Mouse (Mus musculus) spleen, postnatal 14 days (tissue): ENCODE measurements around the gene Ticrr.

Experiments
- DNase-seq, 2 experiments: peaks; one replicate each; pipeline ENCODE4 v3.0.0; 2021 to 2022; ENCODE audit warnings: low spot score in 2 of 2

The Ticrr gene

GRCm38 (mm10) chr7:79659578-79660290 is at the start of gene Ticrr:
Gene Ticrr (plus strand): TSS chr7:79660196.
- peak; percentile 95 for DNase-seq

DNA sequence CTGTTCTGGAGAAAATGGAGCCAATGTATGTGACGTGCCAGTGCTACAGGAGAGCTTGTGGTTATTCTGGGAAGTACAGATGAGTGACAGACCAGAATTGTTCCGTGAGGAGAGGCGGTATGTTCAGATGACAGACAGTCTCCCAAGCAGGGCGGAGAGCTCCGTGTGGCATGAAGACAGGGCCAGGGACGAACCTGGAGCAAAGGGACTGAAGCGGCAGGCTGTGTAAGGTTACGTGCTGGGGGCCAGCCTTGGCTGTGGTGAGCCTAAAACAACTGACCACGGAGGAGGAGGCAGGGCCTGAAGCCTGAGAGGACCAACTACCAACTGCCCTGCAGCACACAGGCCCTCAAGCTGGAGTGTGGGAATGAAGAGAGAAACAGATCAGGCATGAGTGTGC is 48.1 kb upstream of the Ticrr start:
- DNase-seq, result no peak

GRCm38 (mm10) chr7:79612783-79613182 is 47.2 kb upstream of the Ticrr start:
- peak in 1 of 2 experiments; percentile 10 for DNase-seq

DNA sequence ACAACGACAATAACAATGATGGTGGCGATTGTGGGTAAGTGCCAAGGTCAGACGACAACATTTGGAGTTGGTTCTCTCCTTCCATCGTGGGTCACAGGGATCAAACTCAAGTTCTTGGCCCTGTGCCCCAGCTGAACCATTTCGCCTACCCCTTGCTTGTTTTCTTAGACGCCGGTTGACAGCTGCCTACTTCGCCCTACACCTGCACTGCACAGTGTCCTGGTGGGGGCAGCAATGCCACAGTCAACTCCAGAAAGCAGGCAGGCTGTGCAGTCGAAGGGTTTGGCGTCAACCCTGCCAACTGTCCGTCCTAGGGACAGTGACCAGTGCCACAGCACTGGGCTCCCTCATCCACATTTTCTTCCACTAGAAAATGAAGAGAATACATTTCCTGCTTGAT is 46.7 kb upstream of the Ticrr start:
- DNase-seq, result no peak

DNA sequence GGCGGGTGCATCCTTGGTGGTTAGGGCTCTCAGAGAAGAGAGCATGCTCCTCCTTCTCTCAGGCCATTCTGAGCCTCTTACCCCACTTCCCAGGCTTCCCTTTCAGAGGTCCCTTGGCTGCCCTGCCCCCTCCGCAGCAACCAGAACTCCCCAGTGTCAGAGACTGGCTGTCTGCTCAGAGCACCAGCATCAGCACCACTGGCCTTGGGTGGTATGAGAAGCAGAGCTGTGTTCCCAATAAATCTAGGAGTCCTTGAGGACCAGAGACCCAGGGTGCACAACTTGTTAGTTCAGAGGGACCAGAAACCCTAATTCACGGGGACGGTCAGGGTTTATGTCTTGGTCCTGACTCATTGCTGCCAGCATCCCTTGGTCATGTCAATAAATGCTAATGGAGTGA is 45.0 kb upstream of the Ticrr start:
- DNase-seq, result no peak

DNA sequence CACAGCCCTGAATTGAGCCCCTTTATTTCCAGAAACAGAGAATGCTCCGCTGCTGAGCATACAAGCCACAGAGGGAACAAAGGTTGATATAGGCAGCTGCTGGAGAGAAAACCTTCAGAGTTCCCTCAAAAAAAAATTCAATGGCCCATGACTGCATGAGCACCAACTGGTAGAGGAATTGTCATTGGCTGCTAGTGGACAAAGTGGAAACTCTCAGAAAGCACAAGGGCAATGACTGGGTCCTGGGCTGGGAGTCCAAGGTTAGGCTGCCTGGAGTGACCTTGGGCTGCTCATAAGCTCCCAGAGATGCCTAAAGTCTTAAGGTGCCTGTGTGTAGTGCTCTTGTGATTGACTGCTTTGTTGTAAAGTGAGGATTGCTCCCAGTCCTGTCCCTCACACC is 44.1 kb upstream of the Ticrr start:
- DNase-seq, result no peak

- no peak for DNase-seq
These were observed 42.6 kb upstream of the Ticrr start, which contains the start of gene Rhcg for GRCm38 (mm10) chr7:79617418-79617817. Gene Rhcg (minus strand): TSS chr7:79617657.

DNA sequence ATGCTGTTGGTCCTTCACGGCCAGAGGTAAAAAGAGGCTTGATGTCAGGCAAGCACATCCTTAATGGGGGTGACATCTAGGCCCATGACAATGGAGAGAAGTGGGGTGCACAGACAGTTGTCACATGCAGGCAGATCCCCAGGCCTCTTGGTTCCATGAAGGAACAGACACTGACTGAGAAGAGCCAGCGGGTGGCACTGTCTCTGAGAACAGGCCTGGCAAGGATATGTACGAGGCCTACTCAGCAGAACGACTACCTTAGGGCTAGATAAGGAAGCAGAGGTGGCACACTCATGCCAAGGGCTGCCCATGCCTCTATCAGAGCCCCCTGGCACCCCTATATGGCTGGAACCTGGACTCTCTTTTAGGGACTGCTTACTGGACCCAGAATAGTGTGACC is 40.5 kb upstream of the Ticrr start:
- no peak for DNase-seq

DNA sequence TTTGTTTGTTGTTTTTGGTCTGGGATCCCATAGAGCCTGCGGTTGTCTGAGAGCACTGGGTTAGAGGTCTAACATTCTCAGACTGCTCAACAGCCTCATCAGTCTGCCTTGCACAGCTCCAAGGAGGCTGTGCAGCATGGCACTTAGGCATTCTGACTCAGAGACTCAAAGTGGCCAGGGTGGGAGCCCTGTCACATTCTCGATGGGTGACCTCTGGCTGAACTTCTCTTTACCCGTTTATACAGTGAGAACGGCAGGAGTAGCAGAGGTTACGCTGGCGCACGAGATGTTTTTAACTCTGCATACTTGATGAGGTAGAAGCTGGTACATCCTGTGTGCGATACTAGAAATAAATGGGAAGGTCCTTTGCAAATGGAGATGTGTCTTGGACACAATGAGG is 36.9 kb upstream of the Ticrr start:
- no peak for DNase-seq

- DNase-seq, result no peak
These were observed 33.8 kb upstream of the Ticrr start for GRCm38 (mm10) chr7:79626170-79626569.

- no peak for DNase-seq
These were observed 31.6 kb upstream of the Ticrr start for GRCm38 (mm10) chr7:79628271-79628913.

DNA sequence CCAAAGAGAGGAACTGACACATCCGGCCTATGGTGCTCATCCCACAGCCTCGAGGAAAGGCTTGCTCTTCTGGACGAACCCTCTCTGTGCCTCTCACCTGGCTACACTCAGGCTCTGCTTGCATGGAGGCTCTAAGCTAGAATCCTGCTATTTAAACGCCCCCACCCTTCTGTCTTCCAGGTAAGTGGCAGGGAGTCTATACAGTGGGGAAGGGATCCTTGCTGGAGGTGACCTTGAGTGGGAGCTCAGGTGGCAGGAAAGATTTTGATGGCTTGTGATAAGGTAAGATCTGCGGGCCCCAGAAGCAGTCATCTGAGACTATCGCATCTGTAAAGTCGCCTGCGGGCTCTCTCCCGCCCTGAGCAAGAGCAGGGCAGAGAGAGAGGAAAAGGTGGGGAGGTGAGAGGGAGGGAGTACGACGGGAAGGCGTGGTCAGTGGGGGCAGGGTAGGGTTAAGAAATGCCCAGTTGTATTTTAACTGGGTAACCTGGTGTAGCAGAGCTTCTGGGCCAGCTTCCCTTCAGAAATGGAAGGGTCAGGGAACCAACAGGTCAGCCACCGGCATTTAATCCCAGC is 28.1 kb upstream of the Ticrr start:
- no peak for DNase-seq

DNA sequence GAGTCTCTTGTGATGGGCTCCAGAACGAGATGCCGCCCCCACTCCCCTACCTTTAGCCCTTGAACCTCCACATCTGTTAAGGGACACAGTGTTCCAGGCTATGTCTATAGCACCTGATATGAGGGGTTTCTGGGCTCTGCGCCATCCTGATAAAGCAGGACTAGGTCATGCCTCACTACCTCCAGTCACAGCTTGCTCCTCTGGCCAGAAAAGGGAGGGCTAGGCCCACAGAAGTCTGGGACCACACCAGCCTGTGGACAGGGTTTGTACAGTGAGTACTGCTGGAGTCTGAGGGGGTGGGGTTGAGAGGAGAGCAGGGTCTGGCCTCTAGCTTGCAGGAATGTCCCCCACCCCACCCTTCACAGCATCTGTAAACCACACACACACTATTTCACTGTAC is 12.8 kb upstream of the Ticrr start:
- no peak for DNase-seq

DNA sequence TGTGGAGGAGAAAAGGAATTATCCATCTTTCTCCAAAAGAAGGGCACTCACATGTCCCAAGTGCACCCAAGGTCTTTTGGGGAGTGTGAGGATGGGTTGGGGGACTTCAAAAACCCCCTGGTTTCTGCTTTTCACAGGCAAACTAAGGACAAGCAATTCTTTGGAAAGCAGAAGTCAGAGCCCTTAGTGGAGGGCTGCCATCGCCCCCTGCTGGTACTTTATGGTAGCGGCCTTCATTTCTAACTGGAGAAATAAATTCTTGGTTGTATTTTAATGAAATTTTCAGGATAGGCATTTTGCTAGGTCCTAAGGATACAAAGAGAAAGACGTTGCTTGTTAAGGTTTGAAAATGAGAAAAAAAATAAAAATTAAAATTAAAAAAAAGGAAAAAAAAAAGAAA is 11.0 kb upstream of the Ticrr start:
- DNase-seq, result peak in 1 of 2 experiments; percentile 22

GRCm38 (mm10) chr7:79654185-79654584 is 5.8 kb upstream of the Ticrr start:
- no peak for DNase-seq

GRCm38 (mm10) chr7:79654586-79654985 is 5.4 kb upstream of the Ticrr start:
- no peak for DNase-seq

GRCm38 (mm10) chr7:79660291-79661150 is 525 bp downstream of the Ticrr start:
- peak in 1 of 2 experiments; percentile 8 for DNase-seq

GRCm38 (mm10) chr7:79661253-79661890 is 1.4 kb downstream of the Ticrr start:
- no peak for DNase-seq

GRCm38 (mm10) chr7:79666690-79667089 is 6.7 kb downstream of the Ticrr start:
- no peak for DNase-seq

- no peak for DNase-seq
These were observed 11.1 kb downstream of the Ticrr start for GRCm38 (mm10) chr7:79670900-79671604.

DNA sequence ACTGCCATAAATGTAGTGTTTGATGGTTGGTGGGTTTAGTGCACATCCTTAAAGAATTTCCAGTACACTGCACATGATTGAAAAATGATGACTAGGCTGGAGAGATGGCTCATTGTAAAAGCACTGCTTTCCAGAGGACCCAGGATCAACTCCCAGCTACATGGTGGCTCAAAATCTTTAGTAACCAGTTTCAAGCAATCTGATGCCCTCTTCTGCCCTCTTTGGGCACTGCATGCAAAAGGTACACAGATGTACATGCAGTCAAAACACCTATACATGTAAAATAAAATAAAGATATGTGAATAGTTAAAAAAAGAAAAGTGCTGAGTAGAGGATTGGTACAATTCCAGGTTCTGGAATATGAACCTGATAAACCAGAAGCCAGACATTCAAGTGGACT is 19.2 kb downstream of the Ticrr start:
- no peak for DNase-seq
